Mouse (Mus musculus): ENCODE results near the gene Osbpl2. TPM values are rescaled to one million over a fixed set of nuclear protein-coding genes. Genes with fewer than 3 reads are reported as not detected.

Gene Osbpl2
- polyA plus RNA-seq, 1 experiment from 2014 or later = 72.3 TPM

DNA sequence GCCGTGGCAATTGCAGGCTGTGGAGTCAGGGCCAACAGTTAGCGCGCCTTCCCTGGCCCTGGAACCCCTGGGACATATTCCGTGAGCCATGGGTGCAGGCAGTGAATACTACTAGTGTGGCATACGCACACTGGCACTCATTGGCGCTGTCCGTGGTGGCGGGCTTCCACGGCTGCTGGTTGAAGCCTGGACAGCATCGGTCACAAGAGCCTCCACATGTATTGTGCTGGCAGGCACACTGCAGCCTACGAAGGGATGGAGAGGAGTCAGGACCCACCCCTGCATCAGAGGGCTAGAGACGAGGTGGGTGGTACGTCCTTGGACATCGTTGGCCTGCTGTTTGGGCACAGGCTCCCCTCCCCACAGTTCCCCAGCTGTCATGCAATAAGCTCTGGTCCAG lies 83.2 kb downstream of the Osbpl2 start:
- no peak for ATAC-seq
- no peak overlapping the region for H3K27ac ChIP-seq (ENCODE audit: low read length)
- no peaks in the 10 kb centered on the region for H3K27me3 ChIP-seq (replicated peaks; ENCODE audit: control insufficient read depth, insufficient read depth, low read length)
- H3K9ac ChIP-seq (replicated peaks; ENCODE audit: low read depth, low read length) = no peak overlapping the region
- H3K4me1 ChIP-seq (replicated peaks; ENCODE audit: control insufficient read depth, insufficient read depth, low read length) = peaks cover 9% of the 10 kb centered on the region
- no peak overlapping the region for H3K4me3 ChIP-seq (replicated peaks; ENCODE audit: low read length)
- H3K36me3 ChIP-seq (ENCODE audit: control insufficient read depth, insufficient read depth) = no peaks in the 10 kb centered on the region
- no peaks in the 10 kb centered on the region for H3K9me3 ChIP-seq (ENCODE audit: control insufficient read depth, low read length)
- no peak overlapping the region for H3K4me2 ChIP-seq (ENCODE audit: low read length)
- 92% methylated on average over 14 of the region's 14 CpGs for WGBS

DNA sequence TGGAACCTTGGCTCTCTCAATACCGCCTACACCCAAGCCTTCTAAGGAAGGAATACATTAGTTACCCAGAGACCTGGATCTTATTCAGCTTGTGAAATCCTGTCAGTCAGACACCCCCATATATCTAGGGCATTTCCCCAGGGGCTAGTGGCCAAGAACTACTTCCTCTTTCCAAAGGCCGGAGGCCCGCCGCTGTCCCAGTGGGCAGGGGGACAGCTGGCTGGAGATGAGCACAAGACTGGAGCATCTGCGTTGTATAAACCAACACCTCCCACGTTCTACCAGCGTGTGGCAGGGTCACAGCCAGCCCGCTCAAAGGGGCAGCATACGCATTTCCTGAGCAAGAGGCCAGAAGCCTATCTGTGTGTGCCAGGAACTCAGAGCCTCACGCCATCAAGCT lies 83.7 kb downstream of the Osbpl2 start:
- Histone ChIP-seq H3K9ac (replicated peaks; ENCODE audit: low read depth, low read length) (no peak overlapping the region), H3K27me3 (replicated peaks; ENCODE audit: control insufficient read depth, insufficient read depth, low read length) (no peaks in the 10 kb centered on the region), H3K4me3 (replicated peaks; ENCODE audit: low read length) (no peak overlapping the region), H3K27ac (ENCODE audit: low read length) (no peak overlapping the region), H3K36me3 (ENCODE audit: control insufficient read depth, insufficient read depth) (no peaks in the 10 kb centered on the region), H3K4me2 (ENCODE audit: low read length) (no peak overlapping the region), H3K4me1 (replicated peaks; ENCODE audit: control insufficient read depth, insufficient read depth, low read length) (peaks cover 5% of the 10 kb centered on the region; the same call in 1 of the 2 replicates), H3K9me3 (ENCODE audit: control insufficient read depth, low read length) (no peaks in the 10 kb centered on the region)
- WGBS = 86% methylated on average over 10 of the region's 10 CpGs
- no peak for ATAC-seq

GRCm38 (mm10) chr2:180204501-180204900 lies 85.4 kb downstream of the Osbpl2 start:
- Histone ChIP-seq H3K9ac (replicated peaks; ENCODE audit: low read depth, low read length) (no peak overlapping the region), H3K4me1 (replicated peaks; ENCODE audit: control insufficient read depth, insufficient read depth, low read length) (peaks cover 5% of the 10 kb centered on the region; the same call in 1 of the 2 replicates), H3K4me2 (ENCODE audit: low read length) (no peak overlapping the region), H3K4me3 (replicated peaks; ENCODE audit: low read length) (no peak overlapping the region), H3K27ac (ENCODE audit: low read length) (no peak overlapping the region), H3K9me3 (ENCODE audit: control insufficient read depth, low read length) (no peaks in the 10 kb centered on the region), H3K36me3 (ENCODE audit: control insufficient read depth, insufficient read depth) (no peaks in the 10 kb centered on the region), H3K27me3 (replicated peaks; ENCODE audit: control insufficient read depth, insufficient read depth, low read length) (no peaks in the 10 kb centered on the region)
- ATAC-seq = no peak
- WGBS = 90% methylated on average over 9 of the region's 9 CpGs

GRCm38 (mm10) chr2:180205083-180205955 lies 86.2 kb downstream of the Osbpl2 start:
- no peak overlapping the region for H3K4me2 ChIP-seq (ENCODE audit: low read length)
- no peak overlapping the region; the same call in 1 of the 2 replicates for H3K27ac ChIP-seq (ENCODE audit: low read length)
- no peaks in the 10 kb centered on the region for H3K27me3 ChIP-seq (replicated peaks; ENCODE audit: control insufficient read depth, insufficient read depth, low read length)
- no peaks in the 10 kb centered on the region for H3K9me3 ChIP-seq (ENCODE audit: control insufficient read depth, low read length)
- H3K4me1 ChIP-seq (replicated peaks; ENCODE audit: control insufficient read depth, insufficient read depth, low read length) = peaks cover 5% of the 10 kb centered on the region; the same call in 1 of the 2 replicates
- 74% methylated on average over 12 of the region's 12 CpGs for WGBS
- H3K9ac ChIP-seq (replicated peaks; ENCODE audit: low read depth, low read length) = no peak overlapping the region
- no peaks in the 10 kb centered on the region for H3K36me3 ChIP-seq (ENCODE audit: control insufficient read depth, insufficient read depth)
- H3K4me3 ChIP-seq (replicated peaks; ENCODE audit: low read length) = no peak overlapping the region
- ATAC-seq = 0 out of 2 replicates have a peak, but pooled peaks have one; percentile 34

DNA sequence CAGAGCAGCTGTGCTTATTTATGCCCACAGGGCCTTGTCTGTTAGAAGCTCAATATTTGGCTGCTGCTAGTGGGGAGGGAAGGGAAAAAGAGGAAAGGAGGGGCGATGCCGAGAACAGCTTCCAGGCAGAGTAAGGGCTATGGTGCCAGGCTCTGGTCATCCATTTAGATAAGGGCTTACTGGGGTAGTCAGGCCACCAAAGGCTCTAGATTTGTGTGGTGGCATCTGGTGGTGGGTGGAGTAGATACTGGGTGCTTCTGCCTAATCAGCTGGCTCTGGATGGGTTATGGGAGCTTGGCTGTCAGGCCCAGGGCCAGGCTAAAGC lies 86.8 kb downstream of the Osbpl2 start:
- Histone ChIP-seq H3K9ac (replicated peaks; ENCODE audit: low read depth, low read length) (no peak overlapping the region), H3K4me2 (ENCODE audit: low read length) (no peak overlapping the region), H3K9me3 (ENCODE audit: control insufficient read depth, low read length) (no peaks in the 10 kb centered on the region), H3K4me1 (replicated peaks; ENCODE audit: control insufficient read depth, insufficient read depth, low read length) (peaks cover 5% of the 10 kb centered on the region; the same call in 1 of the 2 replicates), H3K36me3 (ENCODE audit: control insufficient read depth, insufficient read depth) (no peaks in the 10 kb centered on the region), H3K27me3 (replicated peaks; ENCODE audit: control insufficient read depth, insufficient read depth, low read length) (no peaks in the 10 kb centered on the region), H3K4me3 (replicated peaks; ENCODE audit: low read length) (no peak overlapping the region), H3K27ac (ENCODE audit: low read length) (no peak overlapping the region; the same call in 1 of the 2 replicates)
- WGBS = 75% methylated on average over 2 of the region's 2 CpGs
- ATAC-seq = no peak

- no peaks in the 10 kb centered on the region for H3K36me3 ChIP-seq (ENCODE audit: control insufficient read depth, insufficient read depth)
- no peak overlapping the region for H3K4me2 ChIP-seq (ENCODE audit: low read length)
- H3K27me3 ChIP-seq (replicated peaks; ENCODE audit: control insufficient read depth, insufficient read depth, low read length) = no peaks in the 10 kb centered on the region
- no peak overlapping the region for H3K27ac ChIP-seq (ENCODE audit: low read length)
- H3K4me3 ChIP-seq (replicated peaks; ENCODE audit: low read length) = no peak overlapping the region
- WGBS = 58% methylated on average over 7 of the region's 7 CpGs
- no peaks in the 10 kb centered on the region; the same call in 1 of the 2 replicates for H3K9me3 ChIP-seq (ENCODE audit: control insufficient read depth, low read length)
- no peak overlapping the region for H3K9ac ChIP-seq (replicated peaks; ENCODE audit: low read depth, low read length)
- peaks cover 5% of the 10 kb centered on the region; the same call in 1 of the 2 replicates for H3K4me1 ChIP-seq (replicated peaks; ENCODE audit: control insufficient read depth, insufficient read depth, low read length)
- ATAC-seq = peak; percentile 59
Observed at GRCm38 (mm10) chr2:180207840-180208239, 88.7 kb downstream of the Osbpl2 start.

DNA sequence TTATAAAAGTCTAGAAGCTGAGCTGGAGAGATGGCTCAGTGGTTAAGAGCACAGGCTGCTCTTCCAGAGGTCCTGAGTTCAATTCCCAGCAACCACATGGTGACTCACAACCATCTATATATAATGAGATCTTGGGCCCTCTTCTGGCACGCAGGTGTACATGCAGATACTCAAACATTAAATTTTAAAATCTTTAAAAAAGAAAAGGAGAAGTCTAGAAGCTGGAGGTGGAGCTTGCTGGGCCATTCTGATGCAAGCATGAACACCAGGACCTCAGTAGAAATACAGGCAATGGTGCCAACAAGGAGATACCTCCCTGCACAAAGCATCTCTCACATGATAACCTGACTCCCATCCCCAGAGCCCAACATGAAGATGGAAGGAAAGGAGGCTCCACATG lies 89.9 kb downstream of the Osbpl2 start:
- no peak overlapping the region for H3K4me3 ChIP-seq (replicated peaks; ENCODE audit: low read length)
- H3K9me3 ChIP-seq (ENCODE audit: control insufficient read depth, low read length) = no peaks in the 10 kb centered on the region; the same call in 1 of the 2 replicates
- H3K36me3 ChIP-seq (ENCODE audit: control insufficient read depth, insufficient read depth) = no peaks in the 10 kb centered on the region
- peaks cover 5% of the 10 kb centered on the region; the same call in 1 of the 2 replicates for H3K4me1 ChIP-seq (replicated peaks; ENCODE audit: control insufficient read depth, insufficient read depth, low read length)
- no peak overlapping the region for H3K9ac ChIP-seq (replicated peaks; ENCODE audit: low read depth, low read length)
- 60% methylated on average over 1 of the region's 1 CpGs for WGBS
- H3K4me2 ChIP-seq (ENCODE audit: low read length) = no peak overlapping the region
- no peaks in the 10 kb centered on the region for H3K27me3 ChIP-seq (replicated peaks; ENCODE audit: control insufficient read depth, insufficient read depth, low read length)
- ATAC-seq = no peak
- H3K27ac ChIP-seq (ENCODE audit: low read length) = no peak overlapping the region

DNA sequence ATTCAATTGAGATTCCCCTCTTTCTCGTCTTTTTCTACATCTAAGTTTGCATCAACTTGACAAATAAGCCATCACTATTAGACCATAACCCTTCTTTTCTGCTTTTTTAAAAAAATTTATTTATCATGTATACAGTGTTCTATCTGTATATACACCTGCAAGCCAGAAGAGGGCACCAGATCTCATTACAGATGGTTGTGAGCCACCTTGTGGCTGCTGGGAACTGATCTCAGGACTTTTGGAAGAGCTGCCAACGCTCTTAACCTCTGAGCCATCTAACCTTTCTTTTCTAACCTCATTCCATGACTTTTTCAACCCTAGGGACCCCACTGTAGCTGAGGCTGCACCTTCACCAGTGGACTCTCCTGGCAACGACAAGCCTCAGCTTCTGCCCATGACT lies 93.1 kb downstream of the Osbpl2 start:
- ATAC-seq = no peak
- Histone ChIP-seq H3K27me3 (replicated peaks; ENCODE audit: control insufficient read depth, insufficient read depth, low read length) (no peaks in the 10 kb centered on the region), H3K27ac (ENCODE audit: low read length) (no peak overlapping the region), H3K36me3 (ENCODE audit: control insufficient read depth, insufficient read depth) (no peaks in the 10 kb centered on the region), H3K9me3 (ENCODE audit: control insufficient read depth, low read length) (no peaks in the 10 kb centered on the region; the same call in 1 of the 2 replicates), H3K9ac (replicated peaks; ENCODE audit: low read depth, low read length) (no peak overlapping the region), H3K4me3 (replicated peaks; ENCODE audit: low read length) (no peak overlapping the region), H3K4me2 (ENCODE audit: low read length) (no peak overlapping the region), H3K4me1 (replicated peaks; ENCODE audit: control insufficient read depth, insufficient read depth, low read length) (peaks cover 5% of the 10 kb centered on the region)
- 96% methylated on average over 3 of the region's 3 CpGs for WGBS
